Mouse (Mus musculus) left cerebral cortex, postnatal 14 days (tissue): ENCODE results near the gene Camsap2. TPM values are rescaled to one million over a fixed set of nuclear protein-coding genes. Genes with fewer than 3 reads are reported as not detected.
A peak's percentile ranks its signal among the peaks of the same experiment; 100 is the strongest.

Experiments
- DNase-seq, 2 experiments: peaks; one replicate each; pipeline ENCODE4 v3.0.0; 2021 to 2022; ENCODE audit warnings: low spot score in 2 of 2, mixed read lengths in 1 of 2
- intact Hi-C: fragments of 180-260 bp; cut with DNase I; formaldehyde crosslinking; loops from one replicate; pipeline ENCODE4 v1.15.1; 2025
- total RNA-seq, 2 experiments: library from RNA; stranded (reverse); gene quantifications; 2 replicates each; pipeline ENCODE4 v1.2.3; 2021

The Camsap2 gene
- total RNA-seq, 2 experiments from 2014 or later, result 134 to 139 TPM

DNA sequence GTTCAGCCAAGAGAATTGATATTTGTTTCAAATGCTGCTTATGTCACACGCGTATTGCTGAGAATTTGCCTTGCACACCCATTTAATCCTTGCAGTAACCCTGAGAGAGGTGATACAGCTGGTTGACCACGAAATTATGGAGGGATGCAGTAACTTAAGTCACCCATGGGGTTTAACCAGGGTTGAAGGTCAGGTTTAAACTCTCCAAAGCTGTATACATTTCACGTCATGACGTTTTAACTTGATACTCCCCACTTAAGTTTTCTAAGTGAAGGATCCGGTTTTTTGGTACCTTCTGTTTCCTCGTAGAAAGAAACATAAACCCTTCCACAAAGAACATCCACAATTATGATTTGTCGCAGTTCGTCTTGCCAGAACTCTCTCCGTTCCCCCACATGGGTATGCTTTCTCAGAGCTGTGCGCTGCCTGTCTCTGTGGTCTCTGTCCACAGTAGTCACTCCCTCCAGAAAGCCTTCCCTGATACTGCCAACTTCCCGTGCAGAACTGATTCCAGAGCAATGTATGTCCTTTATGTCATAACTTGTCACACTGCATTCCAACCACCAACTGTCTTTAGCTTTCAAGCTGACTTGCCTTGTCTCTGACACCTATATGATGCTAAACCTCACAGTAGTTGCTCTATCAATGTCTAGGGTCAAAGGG is 600 bp upstream of the Camsap2 start:
- no peak for DNase-seq
- intact Hi-C loops, result loop anchor here (5.0 kb wide), 1 partner anchor 111 kb away; no protein-coding TSS in a partner anchor

DNA sequence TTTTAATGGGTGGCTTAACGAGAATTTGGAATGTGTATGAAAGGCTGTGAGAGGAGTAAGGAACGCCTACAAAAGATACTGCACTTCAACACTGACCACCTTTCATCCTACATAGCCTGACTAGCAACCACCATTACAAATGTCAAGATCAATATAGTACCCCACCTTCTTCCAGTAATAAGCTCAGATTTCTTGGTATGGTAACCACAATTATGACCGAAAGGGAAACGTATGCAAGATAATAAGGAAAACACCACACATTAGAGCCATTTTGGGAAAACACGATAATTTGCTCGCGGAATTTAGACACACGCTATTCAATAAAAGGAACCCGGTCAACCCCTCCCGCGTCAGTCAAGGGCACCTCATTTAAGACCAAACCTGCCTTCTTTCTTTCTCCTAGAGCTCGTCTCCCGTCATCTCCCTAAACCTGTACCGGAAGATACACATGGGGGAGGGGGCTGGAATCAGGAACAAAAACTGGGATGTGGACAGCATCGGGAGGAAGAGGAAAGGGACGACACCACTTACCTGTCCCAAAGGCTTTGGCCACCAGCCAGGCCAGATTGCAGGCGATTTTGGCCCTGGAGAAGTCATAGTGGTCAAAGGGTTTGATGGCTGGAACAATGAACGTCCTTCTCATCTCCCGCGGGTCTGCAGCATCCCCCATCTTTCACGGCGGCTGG is 993 bp downstream of the Camsap2 start:
- peak; percentile 33 to 36 for DNase-seq
- intact Hi-C loops, result loop anchor here (2.0 to 5.0 kb wide), 3 partner anchors 38 to 112 kb away; partner anchors contain the start of gene Ddx59

DNA sequence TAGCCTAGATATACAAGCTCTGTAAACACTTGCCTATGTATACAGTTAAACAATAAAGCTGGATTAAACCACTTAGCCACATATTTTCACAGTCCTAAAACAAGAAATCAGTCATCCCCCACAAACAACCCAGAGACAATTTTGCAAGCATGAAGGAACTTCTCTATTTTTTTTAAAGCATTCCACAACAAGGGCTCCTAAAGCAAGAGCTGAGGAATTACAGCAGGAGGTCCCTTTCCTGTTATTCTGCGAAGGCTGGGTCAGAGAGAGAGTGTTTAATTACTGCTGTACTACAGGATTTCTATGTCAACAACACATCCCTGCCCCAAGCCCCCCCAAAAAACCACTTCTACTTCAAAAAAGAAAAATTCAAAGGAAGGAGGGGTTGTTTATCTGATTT is 1.6 kb downstream of the Camsap2 start:
- intact Hi-C loops, result loop anchor here (2.0 to 5.0 kb wide), 2 partner anchors 37 to 71 kb away; partner anchors contain the start of gene Ddx59
- DNase-seq, result no peak

DNA sequence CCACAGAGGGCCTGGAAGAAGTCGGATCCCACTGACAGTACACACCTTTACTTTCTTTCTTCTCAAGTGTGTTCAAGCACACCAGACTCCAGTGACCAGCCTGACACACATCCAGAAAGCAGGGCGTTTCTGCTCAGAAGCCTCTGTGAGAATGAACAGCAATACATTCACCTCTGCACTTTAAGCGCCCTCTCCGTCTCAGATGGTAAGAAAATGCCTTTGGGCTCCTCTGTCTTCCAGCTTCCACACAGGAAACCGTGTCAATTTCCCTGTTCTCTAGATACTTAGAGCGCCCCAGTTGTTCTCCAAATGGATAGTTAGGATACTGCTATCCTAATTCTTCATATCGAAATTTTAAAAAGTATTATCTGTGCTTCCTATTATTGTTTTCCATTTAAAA is 2.2 kb downstream of the Camsap2 start:
- DNase-seq, result no peak

DNA sequence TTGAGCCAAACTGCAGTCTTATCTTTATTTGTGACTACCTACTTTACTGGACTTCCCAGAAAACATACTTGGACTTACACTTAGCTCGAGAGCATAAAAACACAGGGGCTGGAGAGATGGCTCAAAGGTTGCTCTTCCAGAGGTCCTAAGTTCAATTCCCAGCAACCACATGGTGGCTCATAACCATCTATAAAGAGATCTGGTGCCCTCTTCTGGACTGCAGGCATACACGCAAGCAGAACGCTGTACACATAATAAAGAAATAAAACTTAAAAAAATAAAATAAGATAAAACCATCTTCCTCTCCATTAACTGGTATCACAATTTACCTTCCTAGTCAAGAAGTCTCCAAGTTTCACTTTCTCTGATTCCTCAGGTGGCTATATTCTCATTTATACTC is 5.4 kb downstream of the Camsap2 start:
- intact Hi-C loops, result loop anchor here (5.0 kb wide), 1 partner anchor 33 kb away; no protein-coding TSS in a partner anchor

More for the DNA sequence above, 2.2 kb downstream of the Camsap2 start:
- intact Hi-C loops, result loop anchor here (2.0 to 5.0 kb wide), 2 partner anchors 36 to 71 kb away; partner anchors contain the start of gene Ddx59

DNA sequence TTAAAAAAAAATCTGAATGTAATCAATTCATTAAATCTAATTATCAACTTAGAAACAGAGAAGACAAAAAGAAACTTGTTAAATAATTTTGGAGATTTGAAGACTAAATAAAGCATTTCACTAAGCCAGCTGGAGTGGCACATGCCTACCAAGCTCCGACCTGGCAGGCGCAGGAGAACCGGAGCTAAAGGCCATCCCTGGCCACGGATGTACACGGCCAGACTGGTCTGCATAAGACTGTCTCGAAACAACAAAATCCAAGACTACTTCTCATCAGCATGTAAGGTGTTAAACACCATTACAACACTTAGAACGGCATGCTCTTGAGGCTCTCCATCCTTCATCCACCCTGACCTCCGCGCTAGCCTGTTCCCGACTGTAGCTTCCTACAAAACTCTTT is 11.2 kb downstream of the Camsap2 start:
- intact Hi-C loops, result no loop called here
- DNase-seq, result no peak

More for the DNA sequence above, 5.4 kb downstream of the Camsap2 start:
- no peak for DNase-seq

DNA sequence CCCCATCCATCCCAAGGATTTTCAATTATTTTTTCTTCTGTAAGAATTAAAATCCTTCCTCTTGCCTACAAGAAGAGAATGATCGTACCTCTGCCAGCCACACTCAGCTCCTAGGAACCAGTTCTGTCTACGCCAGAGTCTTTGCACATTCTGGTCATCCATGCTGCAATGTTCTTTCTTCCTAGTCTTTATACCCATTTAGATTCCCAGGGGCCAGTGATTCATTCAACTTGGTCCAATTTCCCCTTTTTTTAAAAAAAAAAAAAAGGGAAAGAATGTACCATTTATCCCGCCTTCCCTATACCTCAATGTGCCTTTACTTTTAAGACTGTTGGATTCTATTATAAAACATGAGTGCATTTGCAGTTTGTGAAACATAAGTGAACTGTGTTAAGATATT is 12.4 kb downstream of the Camsap2 start:
- no peak for DNase-seq
- intact Hi-C loops, result no loop called here

DNA sequence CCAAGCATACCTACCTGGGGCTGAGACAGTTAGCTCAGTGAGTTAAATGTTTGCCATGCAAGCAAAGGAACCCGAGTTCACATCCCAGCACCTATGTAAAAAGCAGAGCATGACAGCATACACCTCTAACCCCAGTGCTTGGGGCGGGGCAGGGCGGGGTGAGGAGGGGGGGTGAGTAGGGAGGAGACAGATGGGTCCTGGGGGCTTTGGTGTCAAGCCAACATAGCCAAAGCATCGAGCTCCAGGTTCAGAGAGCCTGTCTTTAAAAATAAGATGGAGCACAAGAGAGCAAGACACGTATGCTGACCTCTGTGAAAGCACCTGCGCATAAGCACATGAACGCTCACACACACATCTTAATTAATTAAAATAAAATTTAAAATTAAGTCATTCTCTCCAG is 12.8 kb downstream of the Camsap2 start:
- intact Hi-C loops, result no loop called here
- no peak for DNase-seq

DNA sequence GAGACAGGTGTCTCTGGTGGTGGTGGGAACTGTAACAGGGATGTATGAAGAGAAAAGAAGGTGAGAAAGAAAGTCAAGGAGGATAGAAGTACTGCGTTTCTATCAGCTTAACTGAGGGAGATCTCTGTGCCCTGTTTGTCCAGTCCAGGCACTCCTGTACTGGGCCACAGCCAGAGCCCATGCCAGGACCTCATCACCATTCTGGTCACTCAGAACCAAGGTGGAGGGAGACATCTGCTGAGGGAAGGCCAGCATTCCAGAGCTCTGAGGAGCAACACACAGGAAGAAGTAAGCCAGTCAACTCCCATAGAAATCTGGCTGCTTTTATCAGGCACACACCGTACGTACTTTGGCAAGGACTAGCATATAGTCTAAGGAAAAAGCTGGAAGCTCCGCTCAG is 14.1 kb downstream of the Camsap2 start:
- no peak for DNase-seq
- intact Hi-C loops, result no loop called here

DNA sequence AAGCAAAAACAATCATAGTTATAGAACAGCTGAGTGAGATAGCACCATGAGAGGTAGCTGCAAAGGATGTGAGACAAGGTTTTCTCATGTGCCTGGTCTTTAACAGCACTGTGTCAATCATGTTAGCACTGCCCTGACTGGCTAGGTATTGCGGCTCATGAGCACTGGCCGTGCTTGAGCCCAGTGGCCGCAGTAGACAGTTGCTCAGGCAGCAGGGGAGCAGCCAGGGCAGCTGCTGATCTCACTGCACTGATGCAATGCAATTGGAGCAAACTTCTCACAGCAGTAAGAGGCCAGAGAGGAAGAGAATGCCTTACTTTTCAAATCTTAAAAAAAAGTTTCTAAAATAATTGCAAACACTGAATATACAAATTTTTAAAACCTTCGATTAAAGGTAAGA is 16.5 kb downstream of the Camsap2 start:
- DNase-seq, result no peak
- intact Hi-C loops, result no loop called here

DNA sequence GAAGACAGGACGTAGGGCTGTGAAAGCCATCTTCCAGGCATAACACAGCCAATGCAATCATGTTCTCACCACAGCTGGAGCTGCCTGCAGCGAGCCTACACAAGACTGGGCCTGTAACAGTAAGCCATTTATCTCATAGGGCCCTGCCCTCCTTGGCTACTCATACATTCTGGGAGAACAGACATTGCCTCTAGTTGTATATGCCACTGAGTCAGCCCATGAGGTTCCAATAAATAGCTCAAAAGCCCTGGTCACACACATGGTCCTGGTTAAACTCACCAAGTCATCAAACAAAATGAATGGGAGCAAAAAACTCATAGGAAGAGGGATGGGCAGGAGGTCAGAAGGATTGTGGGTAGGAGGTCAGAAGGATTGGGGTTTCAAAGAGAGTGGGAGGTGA is 17.3 kb downstream of the Camsap2 start:
- intact Hi-C loops, result no loop called here
- no peak for DNase-seq

DNA sequence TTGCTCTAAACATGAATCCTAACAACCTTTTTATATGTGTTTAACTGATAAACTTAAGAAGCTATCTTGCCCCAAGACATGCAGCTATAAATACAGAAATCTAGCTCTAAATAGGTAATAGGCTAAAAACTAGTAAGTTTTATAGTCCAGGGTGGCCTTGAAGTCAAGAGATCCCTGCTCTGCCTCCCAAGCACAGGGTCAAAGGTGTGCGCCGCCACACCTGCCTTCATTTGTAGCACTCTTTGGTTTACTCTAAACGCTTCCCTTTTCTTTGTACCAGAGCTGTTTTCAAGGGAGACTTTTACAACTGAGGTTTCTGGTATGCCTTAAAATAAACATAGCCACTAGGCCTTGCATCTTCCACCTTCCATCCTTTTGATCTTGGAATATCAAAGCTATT is 18.3 kb downstream of the Camsap2 start:
- intact Hi-C loops, result no loop called here
- no peak for DNase-seq

DNA sequence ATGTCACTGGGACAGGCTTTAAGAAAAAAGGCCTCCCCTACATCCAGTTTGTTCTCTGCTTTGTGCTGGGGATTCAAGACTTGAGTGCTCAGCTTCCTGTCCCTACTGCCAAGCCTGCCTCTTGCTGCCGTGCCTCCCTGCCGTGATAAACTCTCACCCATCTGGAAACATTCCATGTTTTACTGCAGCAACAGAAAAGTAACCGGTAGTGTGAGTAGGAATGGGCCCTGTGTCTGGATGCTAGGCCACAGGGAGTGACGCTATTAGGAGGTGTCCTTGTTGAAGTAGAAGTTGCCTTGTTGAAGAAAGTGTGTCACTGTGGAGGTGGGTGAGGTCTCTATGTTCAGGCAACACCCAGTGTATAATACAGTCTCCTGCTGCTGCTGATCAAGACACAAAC is 20.0 kb downstream of the Camsap2 start:
- intact Hi-C loops, result no loop called here
- DNase-seq, result no peak

DNA sequence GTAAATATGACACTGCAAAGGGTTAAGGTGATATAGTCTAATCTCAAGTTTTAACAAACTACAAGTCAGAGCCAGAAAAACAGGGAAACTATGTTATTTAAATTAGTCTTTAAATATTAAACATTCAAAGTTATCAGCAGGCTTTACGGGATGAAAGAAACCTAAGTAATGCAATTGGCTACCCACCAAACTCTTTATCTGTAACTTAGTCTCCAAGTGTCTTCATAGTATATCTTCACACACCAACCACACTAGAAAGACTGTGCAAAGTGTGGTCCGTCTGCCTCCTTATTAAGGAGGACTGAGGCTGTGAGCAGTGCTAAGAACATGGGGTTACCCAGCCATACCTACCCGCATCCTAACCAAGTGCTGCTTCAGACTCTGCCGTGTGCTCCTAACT is 23.6 kb downstream of the Camsap2 start:
- intact Hi-C loops, result no loop called here
- no peak for DNase-seq

DNA sequence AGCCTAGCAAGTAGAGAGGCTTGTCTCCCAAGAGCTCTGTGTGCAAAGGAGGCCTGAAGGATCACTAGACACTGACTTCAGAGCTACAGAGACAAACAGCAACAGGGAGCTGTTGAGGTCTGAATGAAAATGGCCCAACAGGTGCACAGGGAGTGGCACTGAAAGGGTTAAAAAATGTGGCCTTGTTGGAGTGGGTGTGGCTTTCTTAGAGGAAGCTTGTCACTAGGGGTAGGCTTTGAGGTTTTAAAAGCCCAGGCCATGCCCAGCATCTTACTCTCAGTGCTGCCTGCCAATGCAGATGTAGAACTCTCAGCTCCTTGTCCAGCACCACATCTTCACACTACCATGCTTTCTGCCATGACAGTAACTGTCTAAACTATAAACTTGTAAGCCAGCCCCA is 29.6 kb downstream of the Camsap2 start:
- intact Hi-C loops, result no loop called here
- DNase-seq, result no peak

DNA sequence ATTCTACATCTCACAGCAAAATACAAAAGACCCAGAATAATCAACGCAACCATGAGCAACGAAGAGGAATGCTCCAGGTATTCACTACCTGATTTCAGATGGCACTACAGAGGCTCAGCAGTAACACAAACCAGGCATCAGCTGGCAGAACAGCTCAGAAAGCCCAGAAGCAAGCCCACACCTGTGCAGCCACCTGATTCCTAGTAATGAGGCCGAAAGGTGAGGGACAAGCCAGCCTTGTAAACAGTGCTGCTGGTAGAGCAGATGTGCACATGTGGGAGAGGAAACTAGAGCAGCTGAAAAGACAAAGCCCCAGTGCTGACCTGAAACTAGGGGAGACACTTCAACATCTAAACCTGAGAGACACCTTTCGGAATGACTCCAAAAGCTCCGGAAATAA is 36.7 kb downstream of the Camsap2 start:
- intact Hi-C loops, result loop anchor here (5.0 kb wide), 1 partner anchor 33 kb away; no protein-coding TSS in a partner anchor
- no peak for DNase-seq

DNA sequence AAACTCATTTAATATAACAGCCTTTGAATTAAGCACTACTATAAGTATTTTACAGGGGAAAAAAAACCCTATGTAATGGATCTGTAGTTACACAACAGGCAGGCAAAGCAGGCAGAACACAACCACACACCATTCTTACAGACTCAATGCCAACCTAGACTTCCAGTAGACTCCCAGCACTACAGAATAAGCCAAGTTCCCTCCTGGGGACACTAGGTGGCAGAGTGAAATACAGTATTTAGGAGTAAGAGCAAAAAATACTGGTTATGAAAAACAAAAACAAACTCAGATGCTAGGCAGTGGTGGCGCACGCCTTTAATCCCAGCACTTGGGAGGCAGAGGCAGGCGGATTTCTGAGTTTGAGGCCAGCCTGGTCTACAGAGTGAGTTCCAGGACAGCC is 39.5 kb downstream of the Camsap2 start:
- peak; percentile 35 to 44 for DNase-seq
- intact Hi-C loops, result loop anchor here (5.0 kb wide), 1 partner anchor 36 kb away; no protein-coding TSS in a partner anchor

DNA sequence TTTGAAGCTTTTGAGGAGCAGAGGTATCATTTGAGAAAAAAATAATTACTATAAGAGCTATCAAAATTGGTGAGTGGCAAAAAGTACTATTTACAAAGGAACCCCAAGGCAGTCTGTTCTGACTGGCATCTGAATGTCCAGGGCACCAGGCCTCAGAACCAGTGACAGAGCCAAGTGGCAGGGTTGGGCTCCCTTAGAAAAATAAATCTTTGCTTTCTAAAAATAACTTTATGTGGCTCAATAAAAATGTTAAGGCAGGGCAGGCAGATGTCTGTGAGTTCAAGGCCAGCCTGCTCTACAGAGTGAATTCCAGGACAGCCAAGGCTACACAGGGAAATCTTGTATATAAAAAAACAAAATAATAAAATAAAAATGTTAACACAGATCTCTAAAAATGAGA is 51.9 kb downstream of the Camsap2 start:
- no peak for DNase-seq
- intact Hi-C loops, result no loop called here

DNA sequence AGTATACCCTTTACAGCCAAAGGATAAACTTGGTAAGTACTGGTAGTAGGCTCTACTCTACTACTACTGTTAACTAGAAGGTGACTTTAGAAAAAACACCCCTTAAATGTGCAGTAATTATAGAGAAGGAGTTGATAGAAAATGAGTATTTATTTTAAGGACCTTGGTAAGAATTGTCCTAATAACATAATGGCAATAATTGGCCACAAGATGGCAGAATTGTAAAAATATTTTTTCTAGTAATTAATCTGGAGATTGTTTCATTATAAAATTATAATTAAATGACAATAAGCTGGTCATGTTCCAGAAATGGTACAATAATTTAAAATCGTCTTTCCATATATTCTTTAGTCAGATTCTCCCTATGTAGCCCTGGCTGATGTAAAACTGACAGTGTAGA is 56.1 kb downstream of the Camsap2 start:
- DNase-seq, result no peak
- intact Hi-C loops, result loop anchor here (2.0 to 10.0 kb wide), 2 partner anchors 169 to 235 kb away; no protein-coding TSS in a partner anchor

DNA sequence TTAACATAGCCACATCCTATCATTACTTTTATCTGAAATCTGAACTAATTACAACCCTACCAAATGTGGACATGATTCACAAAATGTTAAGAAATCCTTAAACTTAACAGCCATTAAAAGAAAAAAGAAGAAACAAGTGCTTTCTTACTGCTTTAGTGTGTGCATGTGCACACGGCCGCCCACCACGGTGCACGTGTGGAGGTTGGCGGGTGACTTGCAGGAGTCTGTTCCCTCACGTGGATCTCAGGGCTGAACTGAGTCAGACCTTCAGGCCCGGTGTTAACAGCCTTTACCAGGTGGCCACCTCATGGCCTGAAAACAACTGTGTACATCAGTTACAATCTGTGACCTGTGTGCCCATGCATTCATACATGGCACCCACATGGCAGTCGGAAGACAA is 68.5 kb downstream of the Camsap2 start:
- intact Hi-C loops, result no loop called here
- DNase-seq, result no peak

DNA sequence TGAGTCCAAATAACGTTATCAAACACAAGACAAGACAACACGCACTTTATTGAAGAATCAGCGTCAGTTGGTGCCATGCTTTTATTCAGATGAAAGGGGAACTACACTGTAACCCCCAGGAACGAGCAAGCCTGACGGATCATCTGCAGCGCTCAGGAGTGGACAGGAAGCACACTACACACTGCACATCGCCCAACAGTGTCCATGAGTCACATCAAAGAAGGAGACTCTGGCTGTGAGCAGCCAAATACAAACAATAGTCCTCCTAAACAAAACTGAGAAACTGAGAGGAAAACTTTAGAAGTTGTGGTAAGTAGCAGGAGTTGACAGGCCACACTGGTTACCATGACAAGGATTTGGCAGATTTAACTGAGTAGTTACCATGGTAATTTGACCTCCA is 77.7 kb downstream of the Camsap2 start:
- intact Hi-C loops, result no loop called here

More for the DNA sequence above, 77.7 kb downstream of the Camsap2 start:
- no peak for DNase-seq
